Mouse (Mus musculus): ENCODE results near the gene Ube2q2.

DNA sequence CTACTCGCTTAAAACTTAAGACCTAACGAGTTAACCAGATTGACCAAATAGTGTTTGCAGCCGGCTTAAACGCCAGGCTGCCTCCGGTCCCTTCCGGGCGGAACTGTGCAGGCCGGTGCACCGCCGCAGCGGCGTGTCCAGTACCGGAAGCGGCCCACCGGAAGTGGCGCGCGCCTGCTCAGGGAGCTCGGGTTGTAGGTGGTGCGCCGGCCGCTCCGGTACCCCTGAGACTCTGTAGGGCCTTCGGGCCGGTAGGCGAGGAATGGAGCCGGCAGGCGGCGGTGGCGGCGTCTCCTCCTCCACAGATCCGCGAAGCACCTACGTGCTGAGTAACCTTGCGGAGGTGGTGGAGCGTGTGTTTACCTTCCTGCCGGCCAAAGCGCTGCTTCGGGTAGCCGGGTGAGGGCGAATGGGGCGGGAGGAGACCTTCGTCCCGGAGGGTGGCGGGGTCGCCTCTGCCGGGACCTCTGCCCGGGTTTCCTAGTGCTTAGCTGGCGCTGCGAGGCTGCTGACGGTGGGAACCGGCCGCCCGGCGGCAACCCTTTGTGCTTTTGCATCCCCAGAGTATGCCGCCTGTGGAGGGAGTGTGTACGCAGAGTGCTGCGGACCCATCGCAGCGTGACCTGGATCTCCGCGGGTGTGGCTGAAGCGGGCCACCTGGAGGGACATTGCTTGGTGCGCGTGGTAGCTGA is 60.3 kb downstream of the Ube2q2 start, which contains the start of gene Fbxo22:
- no peak for TF ChIP-seq EP300 (IDR thresholded peaks at IDR 0.05)
- TF ChIP-seq CTCF (IDR thresholded peaks at IDR 0.05): peak; percentile 37

Data from lung, postnatal 0 days (tissue).